Mouse (Mus musculus): ENCODE measurements around the gene Ptpn20.

The Ptpn20 gene

DNA sequence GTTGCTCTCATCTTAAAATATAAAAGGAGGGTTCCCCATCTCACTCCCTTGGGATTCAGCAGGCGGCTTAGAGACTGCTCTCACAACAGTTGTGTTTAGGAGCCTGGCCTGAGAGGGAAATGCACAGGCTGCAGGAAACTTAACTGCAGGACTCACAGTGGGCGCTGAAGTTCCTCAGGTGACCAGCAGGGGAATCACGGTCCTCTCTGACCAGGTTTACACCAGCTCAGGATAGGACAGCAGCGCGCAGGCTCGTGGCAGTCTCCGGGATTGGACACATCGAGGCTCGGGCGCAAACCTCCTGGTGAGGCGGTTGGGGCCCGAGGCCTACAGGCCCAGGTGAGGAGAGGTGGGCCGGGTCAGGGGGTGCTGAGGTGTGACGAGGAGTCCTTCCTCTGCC is at the start of gene Ptpn20:
Ptpn20 (plus strand) TSS at position 257 of the 400 bp plus-strand sequence.
- no peak for DNase-seq (ENCODE audit: low spot score)

DNA sequence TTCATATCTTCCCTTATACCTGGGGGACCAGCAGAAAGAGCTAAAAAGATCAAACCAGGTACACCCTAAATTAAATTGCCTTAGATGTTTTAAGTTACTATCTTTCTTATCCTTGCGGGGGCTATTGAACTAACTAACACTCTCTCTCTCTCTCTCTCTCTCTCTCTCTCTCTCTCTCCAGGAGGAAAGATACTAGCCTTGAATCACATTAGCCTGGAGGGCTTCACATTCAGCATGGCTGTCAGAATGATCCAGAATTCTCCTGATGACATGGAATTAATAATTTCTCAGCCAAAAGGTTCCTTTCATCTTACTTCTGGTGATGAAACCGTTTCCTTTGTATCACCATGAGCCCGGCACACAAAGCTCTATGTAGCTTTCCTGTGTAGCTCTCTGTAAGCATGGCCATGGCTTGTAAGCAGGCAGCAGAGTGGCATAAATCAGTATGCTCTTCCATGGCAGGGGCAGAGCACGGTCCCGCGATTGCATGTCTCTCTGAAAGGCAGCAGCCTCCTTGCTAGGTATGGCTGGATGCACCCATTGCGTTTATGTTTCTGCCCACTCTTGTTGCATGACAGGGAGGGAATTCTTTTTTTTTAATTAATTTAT is 49.3 kb upstream of the Ptpn20 start:
- DNase-seq (ENCODE audit: low spot score): no peak

DNA sequence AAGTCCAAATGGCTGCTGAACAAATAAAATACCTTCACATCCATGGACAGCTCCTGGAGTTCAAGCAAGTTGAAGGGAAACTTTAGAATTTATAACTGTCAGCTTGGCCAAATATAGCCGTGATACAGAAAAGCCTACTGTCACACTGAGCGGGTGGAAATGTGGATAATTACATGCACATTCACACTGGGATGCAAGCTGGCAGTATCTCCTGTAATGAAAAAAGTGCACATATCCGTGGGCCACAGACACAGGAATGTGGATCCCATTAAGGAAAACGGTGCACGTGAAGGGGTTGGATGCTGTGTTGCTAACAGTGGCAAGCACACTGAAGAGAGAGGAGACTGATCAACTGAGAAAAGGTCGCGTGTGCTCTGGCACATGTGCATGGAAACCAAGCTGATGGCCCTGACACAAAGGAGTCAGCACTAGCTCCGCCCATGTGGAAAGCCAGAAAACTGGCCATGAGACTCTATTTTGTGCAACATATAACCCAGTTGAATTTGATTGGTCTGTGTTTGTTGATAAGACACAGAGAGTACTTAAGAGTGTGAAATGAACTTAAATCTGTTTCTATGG is 43.4 kb upstream of the Ptpn20 start:
- no peak for DNase-seq (ENCODE audit: low spot score)

DNA sequence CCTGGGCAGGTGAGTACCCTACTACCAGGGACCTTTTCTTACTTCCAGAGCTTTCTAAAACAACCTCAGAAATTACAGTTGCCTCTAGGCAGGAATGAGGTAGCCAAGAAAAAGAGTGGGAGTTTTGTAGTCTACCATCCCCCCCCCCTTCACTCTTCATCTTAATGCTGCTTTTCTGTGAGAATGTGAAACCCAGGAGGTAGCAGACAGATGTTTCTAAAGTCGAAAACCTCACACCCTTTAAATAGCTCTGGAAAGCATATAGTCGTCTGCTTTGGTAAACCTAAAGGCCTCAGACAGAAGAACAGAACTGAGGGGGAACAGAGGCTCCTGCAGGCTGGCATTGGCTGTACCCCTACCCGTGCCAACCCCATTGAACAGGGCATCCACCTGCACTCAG is 40.4 kb upstream of the Ptpn20 start:
- DNase-seq (ENCODE audit: low spot score): no peak

DNA sequence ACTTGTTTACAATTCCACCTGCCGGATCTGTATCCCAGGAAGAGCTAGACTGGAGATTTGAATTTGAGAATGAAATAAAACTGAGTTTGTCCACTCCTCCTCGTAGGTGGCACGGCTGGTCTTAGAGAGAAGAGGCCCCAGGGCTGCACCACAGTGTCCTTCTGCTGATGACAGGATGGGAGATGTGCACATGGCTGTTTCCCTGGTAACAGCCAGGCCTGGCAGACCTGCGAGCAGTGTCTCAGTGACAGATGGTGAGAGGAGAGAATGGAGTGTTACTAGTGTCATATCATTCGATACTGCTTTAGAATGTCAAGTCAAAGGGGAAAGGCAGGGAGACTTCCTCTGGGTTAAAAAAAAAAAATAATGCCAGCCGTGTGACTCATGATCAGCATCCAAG is 39.2 kb upstream of the Ptpn20 start:
- DNase-seq (ENCODE audit: low spot score): no peak

DNA sequence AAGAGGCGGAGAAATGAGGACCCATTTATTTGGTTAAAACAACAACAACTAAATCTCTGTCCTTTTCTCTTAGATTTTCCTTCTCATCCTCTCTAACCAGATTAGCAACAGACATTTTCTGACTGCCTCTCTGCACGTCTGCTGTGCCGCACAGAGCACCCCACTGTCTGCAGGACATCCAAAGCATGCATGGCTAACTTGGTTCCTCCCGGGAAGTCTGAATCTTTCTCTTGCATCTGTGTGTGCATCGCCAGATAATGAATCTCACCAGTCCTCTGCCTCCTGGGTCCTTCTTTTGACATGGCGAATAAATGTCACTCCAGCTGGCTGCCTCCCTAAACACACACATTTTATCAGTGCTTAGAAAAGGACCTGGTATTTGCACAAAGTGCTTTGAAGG is 18.3 kb upstream of the Ptpn20 start:
- no peak for DNase-seq (ENCODE audit: low spot score)

DNA sequence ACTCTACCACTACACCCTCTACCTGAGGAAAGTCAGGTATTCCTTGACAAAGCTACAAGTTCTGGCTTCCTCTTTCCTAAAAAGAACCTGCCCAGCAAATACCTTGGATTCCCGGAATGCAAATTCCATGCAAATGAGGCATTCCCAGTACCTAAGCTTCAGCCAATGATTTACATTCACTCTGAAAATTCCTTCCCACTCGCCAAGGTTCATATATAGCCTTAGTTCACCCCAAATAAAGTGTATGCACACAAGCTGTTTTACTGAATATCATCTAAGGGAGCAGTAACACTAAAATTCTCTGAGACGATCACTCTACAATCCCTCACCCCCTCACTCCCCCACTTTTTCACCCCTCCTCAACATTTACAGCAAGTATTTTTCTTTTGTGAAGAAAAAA is 15.4 kb upstream of the Ptpn20 start:
- no peak for DNase-seq (ENCODE audit: low spot score)

DNA sequence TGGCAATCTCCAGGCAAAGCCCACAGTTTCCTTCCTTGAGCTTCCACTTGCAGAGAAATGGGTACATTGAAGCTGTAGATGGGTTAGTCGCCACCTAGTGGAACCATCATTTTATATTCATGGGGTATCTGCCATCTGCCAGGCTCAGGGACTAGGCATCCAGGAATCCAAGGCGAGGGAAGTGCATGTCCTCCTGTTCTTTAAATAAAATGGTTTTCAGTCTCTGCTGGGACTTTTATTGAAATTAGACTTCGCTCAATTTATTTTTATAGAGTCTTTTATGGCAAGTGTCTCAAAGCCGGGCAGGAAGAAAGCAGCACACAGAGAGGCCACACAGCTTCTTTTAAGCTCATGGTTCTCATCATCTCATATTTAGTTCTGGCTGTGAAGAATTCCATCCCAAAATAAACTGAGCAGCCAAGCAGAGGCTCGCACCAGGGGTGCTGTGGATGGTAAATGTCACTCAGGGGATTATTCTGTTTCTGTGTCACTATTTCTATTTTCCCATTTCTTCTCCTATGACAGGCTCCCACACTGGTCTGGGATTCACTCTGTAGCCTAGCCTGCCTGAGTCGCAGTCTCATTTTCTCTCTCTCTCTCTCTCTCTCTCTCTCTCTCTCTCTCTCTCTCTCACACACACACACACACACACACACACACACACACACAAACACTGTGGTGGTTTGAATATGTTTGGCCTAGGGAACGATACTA is 9.1 kb upstream of the Ptpn20 start:
- DNase-seq (ENCODE audit: low spot score): no peak

DNA sequence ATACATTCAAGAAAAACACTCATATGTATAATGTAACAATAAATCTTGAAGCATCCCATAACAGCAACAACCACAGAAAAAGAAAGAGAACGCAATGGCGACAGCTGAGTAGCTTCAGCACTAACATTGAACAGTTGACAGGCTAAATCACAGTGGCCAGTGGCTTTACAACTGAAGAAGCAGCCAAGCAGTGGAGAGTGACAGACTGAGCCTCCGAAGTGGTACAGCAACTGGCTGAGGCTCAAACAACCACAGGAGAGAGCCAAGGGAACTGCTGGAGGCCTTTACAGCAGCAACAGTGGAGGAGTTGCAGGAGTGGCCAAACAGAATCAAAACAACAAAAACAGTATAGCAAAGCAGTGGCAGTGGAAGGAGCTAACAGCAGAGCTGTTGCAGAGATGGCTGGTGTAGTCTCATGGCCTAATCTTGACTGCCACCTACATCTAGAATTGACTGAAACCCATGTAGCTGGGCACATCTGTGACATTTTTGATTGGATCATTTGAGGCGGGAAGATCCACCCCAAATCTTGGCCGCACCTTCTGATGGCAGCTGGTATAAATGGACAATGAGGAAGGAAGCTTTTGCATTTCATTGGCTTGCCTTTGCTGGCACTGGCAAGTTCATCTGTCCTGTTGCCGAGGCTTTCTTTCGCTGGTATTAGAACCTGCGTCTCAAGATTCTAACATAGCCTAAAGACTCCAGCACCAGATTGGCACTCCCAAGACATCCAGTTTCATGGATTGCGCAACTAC is 9.5 kb downstream of the Ptpn20 start:
- no peak for DNase-seq (ENCODE audit: low spot score)

DNA sequence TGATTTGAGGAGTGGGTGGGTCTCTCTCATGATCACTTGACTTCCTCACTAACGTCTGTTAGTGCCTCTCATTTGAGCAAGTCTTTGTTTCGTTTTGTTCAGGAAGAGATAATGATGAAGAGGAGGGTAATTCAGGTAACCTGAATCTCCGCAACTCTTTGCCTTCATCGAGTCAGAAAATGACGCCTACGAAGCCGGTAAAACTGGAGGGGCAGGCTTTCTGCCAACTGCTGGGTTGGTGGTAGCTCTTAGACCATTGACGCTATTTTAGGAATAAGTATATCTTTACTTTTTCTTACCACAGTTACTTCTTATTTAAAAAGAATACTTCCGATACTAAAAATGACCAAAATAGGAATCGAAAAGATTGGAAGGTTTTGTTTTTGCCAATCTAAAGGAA is 18.4 kb downstream of the Ptpn20 start:
- DNase-seq (ENCODE audit: low spot score): no peak

DNA sequence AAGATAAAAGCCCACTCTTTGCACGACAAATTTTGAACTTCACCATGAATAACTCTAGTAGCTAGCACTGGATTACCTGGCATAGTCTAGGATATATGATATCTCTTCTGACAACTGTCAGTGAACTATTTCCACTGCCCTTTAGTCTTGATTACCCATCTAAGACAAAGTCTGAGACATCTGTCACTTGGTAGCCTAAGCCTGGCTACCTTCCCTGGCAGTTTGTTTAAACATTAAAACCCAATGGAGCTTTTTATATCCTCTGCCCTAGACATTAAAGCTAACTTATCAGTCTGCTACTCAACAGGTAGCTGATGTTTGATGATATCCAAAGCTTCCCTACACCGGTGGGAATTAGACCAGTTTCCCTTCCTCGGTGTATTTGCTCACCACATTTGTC is 36.0 kb downstream of the Ptpn20 start:
- DNase-seq (ENCODE audit: low spot score): no peak

DNA sequence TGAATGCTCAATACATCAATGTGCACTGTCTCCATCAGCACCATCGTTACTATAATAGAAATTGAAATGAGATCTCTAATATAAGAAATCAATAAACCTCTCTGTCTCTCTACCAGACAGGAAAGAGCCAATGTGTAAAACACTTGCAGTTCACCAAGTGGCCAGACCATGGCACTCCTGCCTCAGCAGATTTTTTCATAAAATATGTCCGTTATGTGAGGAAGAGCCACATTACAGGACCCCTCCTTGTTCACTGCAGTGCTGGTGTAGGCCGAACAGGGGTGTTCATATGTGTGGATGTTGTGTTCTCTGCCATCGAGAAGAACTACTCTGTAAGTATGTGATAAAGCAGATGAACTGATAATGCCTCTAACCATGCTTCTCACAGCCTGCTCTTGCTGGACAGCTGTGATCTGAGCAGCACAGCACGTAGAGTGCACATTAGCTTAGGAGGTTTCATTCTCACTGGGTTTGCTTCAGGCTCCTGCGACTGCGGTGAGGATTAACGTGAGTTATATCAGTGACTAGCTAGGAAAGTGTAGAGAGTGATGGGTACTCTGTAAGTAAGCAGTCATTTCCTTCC is 43.9 kb downstream of the Ptpn20 start:
- no peak for DNase-seq (ENCODE audit: low spot score)

DNA sequence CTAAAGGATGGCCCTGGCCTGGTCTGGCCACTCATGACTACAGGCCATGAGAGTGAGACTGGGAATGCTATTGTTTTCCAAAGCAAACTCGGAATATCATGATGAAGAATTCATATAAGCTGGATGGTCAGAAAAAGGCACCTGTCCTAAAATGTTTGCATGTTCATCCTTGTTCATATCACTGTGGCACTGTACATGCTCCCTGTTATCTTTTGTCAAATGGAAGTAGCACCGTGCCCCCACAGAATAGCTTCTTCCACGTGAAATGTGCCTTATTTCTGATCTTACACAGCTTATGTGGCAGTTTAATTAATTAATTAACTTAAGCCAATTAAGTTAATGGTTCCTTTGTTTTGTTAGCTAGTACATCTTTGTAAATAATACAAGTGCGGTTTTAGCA is 45.3 kb downstream of the Ptpn20 start:
- DNase-seq (ENCODE audit: low spot score): no peak

DNA sequence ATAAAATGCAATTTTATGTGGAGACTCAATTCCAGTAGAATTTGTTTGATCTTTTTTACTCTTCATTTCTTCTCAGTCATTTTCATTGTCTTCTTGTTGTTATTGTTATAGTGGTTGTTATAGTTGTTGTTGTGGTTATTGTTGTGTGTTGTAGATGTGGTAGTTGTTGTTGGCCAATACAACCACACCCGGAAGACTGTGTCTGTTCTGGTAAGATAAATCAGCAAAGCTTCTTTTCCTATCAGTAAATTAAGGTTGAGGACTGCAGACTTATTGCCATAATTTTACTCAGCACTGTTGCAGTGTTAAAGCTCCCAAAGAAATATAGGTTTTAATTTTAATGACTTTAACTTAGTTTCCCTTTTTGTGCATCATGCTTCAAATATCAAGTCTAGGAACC is 45.8 kb downstream of the Ptpn20 start:
- no peak for DNase-seq (ENCODE audit: low spot score)

DNA sequence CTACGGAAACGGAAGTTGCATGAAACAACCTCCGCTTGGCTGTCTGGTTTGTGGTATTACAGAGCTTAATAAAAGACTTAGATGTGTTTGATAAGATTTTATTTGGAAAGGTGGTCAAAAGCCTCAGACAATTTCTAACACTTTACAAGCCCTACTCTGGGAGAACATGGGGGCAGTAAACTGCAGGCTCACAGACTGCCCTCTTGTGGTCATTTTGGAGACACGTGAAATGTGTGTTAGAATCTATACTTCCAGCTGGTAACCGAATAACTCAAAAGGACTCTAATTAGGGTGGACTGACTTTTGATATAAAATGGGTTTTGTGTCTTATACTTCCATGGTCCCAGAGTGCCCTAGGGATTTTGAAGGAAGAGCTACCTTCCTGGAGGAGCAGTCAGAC is 50.4 kb downstream of the Ptpn20 start:
- no peak for DNase-seq (ENCODE audit: low spot score)

DNA sequence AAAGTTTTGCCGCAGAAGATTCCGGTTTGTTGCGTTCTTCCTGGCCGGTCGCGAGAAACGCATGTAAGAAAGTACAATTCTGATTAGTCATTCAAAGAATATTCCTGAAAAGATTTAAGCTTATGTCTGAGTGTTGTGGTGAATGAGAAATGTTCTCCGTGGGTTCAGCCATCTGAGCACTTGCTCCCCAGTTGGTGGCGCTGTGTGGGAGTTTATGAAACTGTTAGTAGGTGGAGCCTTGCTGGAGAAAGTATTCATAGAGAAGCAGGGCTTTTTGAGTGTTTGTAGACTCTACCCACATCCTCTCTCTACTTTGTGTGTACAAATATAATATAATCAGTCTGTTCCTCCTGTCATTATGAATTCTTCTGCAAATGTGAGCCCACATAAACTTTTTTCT is 61.7 kb downstream of the Ptpn20 start:
- no peak for DNase-seq (ENCODE audit: low spot score)

DNA sequence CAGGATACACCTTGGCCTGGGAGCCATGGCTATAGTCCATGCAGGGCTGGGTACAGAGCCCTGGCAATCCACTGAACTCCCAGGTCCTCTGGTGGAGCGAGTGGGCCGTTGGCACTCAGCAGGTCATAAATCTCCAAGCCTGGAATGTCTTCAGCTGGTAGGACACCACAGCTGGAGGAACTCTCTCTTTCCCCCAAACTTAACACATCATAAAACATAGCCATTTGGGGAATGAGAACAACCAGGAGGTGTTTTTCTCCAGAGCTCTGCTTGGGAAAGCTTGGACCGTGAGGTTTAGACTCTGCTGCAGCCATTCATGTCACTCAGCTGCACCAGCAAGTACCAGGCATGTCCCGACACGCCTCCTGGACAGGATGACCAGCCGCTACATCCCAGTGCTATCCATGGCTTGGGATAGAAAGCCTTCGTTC is 68.5 kb downstream of the Ptpn20 start:
- DNase-seq (ENCODE audit: low spot score): no peak

DNA sequence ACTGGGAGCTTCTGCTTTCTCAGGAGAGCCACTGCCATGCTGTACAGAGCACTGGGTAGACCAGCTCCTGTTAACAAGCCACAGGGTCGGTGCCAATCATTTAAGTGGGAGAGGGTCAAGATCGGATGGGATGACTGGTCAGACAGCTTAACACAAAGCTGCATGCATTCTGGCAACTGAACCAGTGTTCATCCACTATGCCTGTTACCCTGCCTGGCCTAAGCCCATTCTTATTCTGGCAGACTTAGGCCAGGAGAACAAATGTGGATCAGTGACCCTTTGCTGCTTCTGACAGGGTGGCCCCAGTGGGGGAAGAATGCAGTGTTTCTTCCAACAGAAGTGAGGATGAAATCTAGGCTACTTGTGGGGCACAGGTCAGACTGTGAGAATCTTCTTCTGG is 69.3 kb downstream of the Ptpn20 start:
- no peak for DNase-seq (ENCODE audit: low spot score)

DNA sequence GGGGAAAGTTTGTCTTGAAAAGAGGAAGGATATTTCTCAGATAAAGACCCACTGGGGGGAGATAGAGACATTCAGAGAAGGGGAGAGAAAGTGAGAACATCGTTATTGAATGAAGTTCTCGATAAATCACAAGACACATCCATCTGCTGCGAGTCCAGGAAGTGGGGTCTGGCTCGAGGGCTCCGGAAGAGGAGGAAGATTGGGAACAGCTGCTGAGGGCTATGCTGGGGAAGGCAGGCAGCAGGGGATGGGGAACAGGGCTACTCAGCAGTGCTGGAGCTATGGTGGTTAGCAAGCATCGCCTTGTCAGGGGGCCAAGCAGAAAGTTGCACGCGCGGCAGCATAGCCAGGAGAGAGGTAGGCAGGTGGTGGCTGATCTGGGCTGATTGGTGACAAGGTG is 73.1 kb downstream of the Ptpn20 start:
- no peak for DNase-seq (ENCODE audit: low spot score)

DNA sequence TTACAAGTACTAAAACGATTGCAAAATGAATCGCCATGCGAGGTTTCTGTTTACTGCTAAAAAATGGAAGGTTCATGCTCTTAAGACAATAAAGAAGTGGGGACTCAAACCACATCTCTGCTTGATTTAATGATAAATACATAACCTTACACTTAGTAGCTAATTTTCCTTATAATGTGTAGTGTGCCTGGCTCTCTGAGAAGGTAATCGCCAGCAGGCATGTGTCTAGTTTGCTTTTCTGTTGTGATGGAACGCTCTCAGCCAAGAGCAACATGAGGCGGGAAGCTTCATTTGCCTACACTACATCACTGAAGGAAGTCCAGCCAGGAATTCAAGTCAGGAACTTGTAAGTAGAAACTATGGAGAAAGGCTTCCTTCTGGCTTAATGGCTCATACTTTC is 77.3 kb downstream of the Ptpn20 start:
- no peak for DNase-seq (ENCODE audit: low spot score)

DNA sequence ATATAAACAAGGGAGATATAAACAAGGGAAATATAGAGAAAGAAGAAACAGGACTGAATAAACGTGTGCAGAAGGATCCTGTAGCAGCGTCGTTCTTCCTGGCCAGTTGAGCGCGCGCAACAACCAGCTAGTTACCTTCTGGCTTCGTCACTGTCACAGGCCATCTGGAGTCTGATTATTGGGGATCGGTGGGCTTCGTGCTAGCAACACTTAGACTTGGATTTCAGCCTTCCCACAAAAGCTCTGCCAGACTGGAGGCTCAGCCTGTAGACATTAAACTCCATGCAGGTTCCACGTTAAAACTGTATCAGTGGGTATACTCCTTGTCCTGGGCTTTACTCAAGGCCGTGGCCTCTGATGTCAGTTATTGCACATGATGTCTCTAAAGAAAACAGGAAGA is 80.9 kb downstream of the Ptpn20 start:
- DNase-seq (ENCODE audit: low spot score): no peak

DNA sequence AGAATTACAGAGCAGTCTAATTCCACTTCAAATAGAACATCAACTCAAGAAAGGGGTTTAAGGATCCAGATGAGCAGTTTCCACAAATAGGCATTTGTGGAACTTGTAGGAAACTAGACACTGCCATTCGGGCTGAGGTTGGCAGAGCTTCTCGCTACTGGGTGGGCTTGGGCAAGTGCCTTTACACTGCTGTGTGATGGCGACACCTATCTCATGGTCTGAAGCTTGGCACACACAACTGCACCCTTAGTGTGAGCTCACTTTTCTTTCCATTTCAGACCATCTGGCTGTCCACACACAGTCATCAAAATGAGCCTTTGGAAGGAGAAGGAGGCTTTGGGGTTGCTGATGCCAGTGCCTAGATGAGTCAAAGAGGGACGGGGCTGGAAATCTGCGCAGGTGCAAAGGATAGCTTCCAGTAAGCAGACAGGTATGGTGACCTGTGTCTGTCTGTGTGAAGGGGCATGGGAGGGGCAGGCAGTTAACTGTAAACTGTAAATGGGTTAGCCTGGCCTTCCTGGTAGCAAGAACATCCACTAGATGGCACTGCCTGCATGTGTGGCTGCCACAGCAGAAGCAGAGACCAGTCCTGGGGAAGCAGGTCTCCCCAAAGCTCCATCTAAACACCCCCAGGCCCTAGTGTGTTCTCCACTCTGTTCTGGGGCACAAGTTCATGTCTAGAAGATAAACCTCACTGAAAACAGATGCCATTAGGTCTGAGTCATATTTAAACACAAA is 84.5 kb downstream of the Ptpn20 start:
- no peak for DNase-seq (ENCODE audit: low spot score)

Measured in spleen, adult 12 weeks (tissue).